Mouse (Mus musculus) midbrain, embryonic 13.5 days (tissue): ENCODE data around the gene Asxl1. TPM values are rescaled to one million over a fixed set of nuclear protein-coding genes. Genes with fewer than 3 reads are reported as not detected.

ENCODE experiments used
- ATAC-seq: fragments of 200-750 bp; cut with Nextera tagmentation; 2 replicates; pipeline ENCODE4 v1.8.0; 2017; ENCODE audit warnings: mild to moderate bottlenecking, moderate TSS enrichment, moderate library complexity
- H3K27ac ChIP-seq: fragments of 300-500 bp; sonication (generic); 2 replicates; pipeline ENCODE4 v1.5.1; 2015; ENCODE audit warnings: inconsistent platforms, mild to moderate bottlenecking, moderate library complexity
- H3K27me3 ChIP-seq: fragments of 300-500 bp; sonication (generic); 2 replicates; pipeline ENCODE4 v1.6.1; 2015; ENCODE audit warnings: mild to moderate bottlenecking, inconsistent platforms
- H3K36me3 ChIP-seq: fragments of 300-500 bp; sonication (generic); 2 replicates; pipeline ENCODE4 v1.6.1; 2015; ENCODE audit warnings: mild to moderate bottlenecking, inconsistent platforms
- H3K4me1 ChIP-seq: fragments of 300-500 bp; sonication (generic); replicated peaks from 2 replicates; pipeline ENCODE4 v1.6.1; 2015; ENCODE audit warnings: inconsistent platforms
- H3K4me2 ChIP-seq: fragments of 300-500 bp; sonication (generic); replicated peaks from 2 replicates; pipeline ENCODE4 v1.6.1; 2015; ENCODE audit warnings: moderate library complexity, mild to moderate bottlenecking, inconsistent platforms
- H3K4me3 ChIP-seq: fragments of 300-500 bp; sonication (generic); replicated peaks from 2 replicates; pipeline ENCODE4 v1.5.1; 2015; ENCODE audit warnings: mild to moderate bottlenecking, inconsistent platforms
- H3K9ac ChIP-seq: fragments of 300-500 bp; sonication (generic); replicated peaks from 2 replicates; pipeline ENCODE4 v1.6.1; 2015; ENCODE audit warnings: mild to moderate bottlenecking, inconsistent platforms
- H3K9me3 ChIP-seq: fragments of 300-500 bp; sonication (generic); 2 replicates; pipeline ENCODE4 v1.6.1; 2016; ENCODE audit warnings: mild to moderate bottlenecking, inconsistent platforms
- WGBS: fragments of 180-500 bp; shearing (Covaris S2); methylation state at CpG from one replicate; pipeline ENCODE4 v1.1.7; 2015; 5-methylcytosine and 5-hydroxymethylcytosine counted together
- polyA plus RNA-seq: library from polyadenylated mRNA; unstranded; fragments of >200 nt; fragmentation: Nextera tagmentation; extraction: Ambion mirVana; gene quantifications from 2 replicates; pipeline ENCODE4 v1.2.1, GENCODE M21; 2015

Gene Asxl1
- polyA plus RNA-seq, 1 experiment from 2014 or later: 10.4 TPM

GRCm38 (mm10) chr2:153421233-153421632, 75.6 kb downstream of the Asxl1 start:
- Histone ChIP-seq H3K36me3 (peaks cover 66% of the 10 kb centered on the region), H3K4me1 (peaks cover 44% of the 10 kb centered on the region), H3K4me2 (no peak overlapping the region), H3K9me3 (no peaks in the 10 kb centered on the region), H3K9ac (no peak overlapping the region), H3K27ac (no peak overlapping the region), H3K27me3 (no peaks in the 10 kb centered on the region), H3K4me3 (no peak overlapping the region)
- no peak for ATAC-seq

GRCm38 (mm10) chr2:153422051-153422450, 76.4 kb downstream of the Asxl1 start:
- Histone ChIP-seq H3K4me2 (no peak overlapping the region), H3K4me1 (peaks cover 49% of the 10 kb centered on the region), H3K9me3 (no peaks in the 10 kb centered on the region), H3K36me3 (peaks cover 58% of the 10 kb centered on the region), H3K27ac (peak overlapping the region; percentile 51; the same call in 1 of the 2 replicates), H3K9ac (no peak overlapping the region), H3K27me3 (no peaks in the 10 kb centered on the region), H3K4me3 (no peak overlapping the region)
- peak; percentile 75 for ATAC-seq
- 13% methylated on average over 5 of the region's 5 CpGs for WGBS

GRCm38 (mm10) chr2:153423113-153423512, 77.5 kb downstream of the Asxl1 start:
- Histone ChIP-seq H3K36me3 (peaks cover 51% of the 10 kb centered on the region), H3K27ac (no peak overlapping the region), H3K27me3 (no peaks in the 10 kb centered on the region), H3K4me3 (no peak overlapping the region), H3K9ac (no peak overlapping the region), H3K9me3 (no peaks in the 10 kb centered on the region), H3K4me2 (no peak overlapping the region), H3K4me1 (peaks cover 58% of the 10 kb centered on the region)
- no peak for ATAC-seq
- WGBS: 93% methylated on average over 3 of the region's 3 CpGs

- peaks cover 51% of the 10 kb centered on the region for H3K36me3 ChIP-seq
These were observed 78.9 kb downstream of the Asxl1 start for GRCm38 (mm10) chr2:153424557-153424956.

GRCm38 (mm10) chr2:153425124-153425844, 79.7 kb downstream of the Asxl1 start:
- H3K4me3 ChIP-seq: no peak overlapping the region
- peak overlapping the region; percentile 89 for H3K27ac ChIP-seq
- H3K9me3 ChIP-seq: no peaks in the 10 kb centered on the region
- H3K4me1 ChIP-seq: peaks cover 67% of the 10 kb centered on the region
- WGBS: 92% methylated on average over 4 of the region's 4 CpGs
- no peak overlapping the region for H3K9ac ChIP-seq
- peaks cover 51% of the 10 kb centered on the region for H3K36me3 ChIP-seq
- no peak for ATAC-seq
- H3K4me2 ChIP-seq: no peak overlapping the region
- no peaks in the 10 kb centered on the region for H3K27me3 ChIP-seq

More at GRCm38 (mm10) chr2:153424557-153424956, 78.9 kb downstream of the Asxl1 start:
- no peak for ATAC-seq
- no peak overlapping the region for H3K9ac ChIP-seq
- WGBS: 88% methylated on average over 8 of the region's 8 CpGs
- H3K9me3 ChIP-seq: no peaks in the 10 kb centered on the region
- no peaks in the 10 kb centered on the region for H3K27me3 ChIP-seq
- no peak overlapping the region for H3K4me3 ChIP-seq
- H3K27ac ChIP-seq: no peak overlapping the region
- H3K4me2 ChIP-seq: no peak overlapping the region
- peaks cover 67% of the 10 kb centered on the region for H3K4me1 ChIP-seq

- no peaks in the 10 kb centered on the region for H3K9me3 ChIP-seq
- H3K4me3 ChIP-seq: no peak overlapping the region
- H3K36me3 ChIP-seq: peaks cover 51% of the 10 kb centered on the region
- H3K4me1 ChIP-seq: peaks cover 67% of the 10 kb centered on the region
- 17% methylated on average over 9 of the region's 9 CpGs for WGBS
- H3K27ac ChIP-seq: peak overlapping the region; percentile 89
- H3K9ac ChIP-seq: 0 out of 2 replicates have a peak overlapping the region, but pooled peaks have one; percentile 25
- H3K4me2 ChIP-seq: no peak overlapping the region
- H3K27me3 ChIP-seq: no peaks in the 10 kb centered on the region
- ATAC-seq: peak; percentile 84
These were observed 80.5 kb downstream of the Asxl1 start for GRCm38 (mm10) chr2:153425998-153426670.

GRCm38 (mm10) chr2:153426931-153427330, 81.3 kb downstream of the Asxl1 start:
- ATAC-seq: no peak
- Histone ChIP-seq H3K27me3 (no peaks in the 10 kb centered on the region), H3K9ac (no peak overlapping the region), H3K27ac (peak overlapping the region; percentile 82), H3K4me1 (peaks cover 65% of the 10 kb centered on the region), H3K4me3 (no peak overlapping the region), H3K36me3 (peaks cover 59% of the 10 kb centered on the region), H3K9me3 (no peaks in the 10 kb centered on the region), H3K4me2 (no peak overlapping the region)
- 10% methylated on average over 2 of the region's 2 CpGs for WGBS

GRCm38 (mm10) chr2:153428485-153428884, 82.9 kb downstream of the Asxl1 start:
- 0 out of 2 replicates have a peak overlapping the region, but pooled peaks have one; percentile 19 for H3K27ac ChIP-seq

GRCm38 (mm10) chr2:153430571-153430970, 84.9 kb downstream of the Asxl1 start:
- Histone ChIP-seq H3K4me2 (no peak overlapping the region), H3K36me3 (peaks cover 79% of the 10 kb centered on the region), H3K27ac (no peak overlapping the region), H3K9me3 (no peaks in the 10 kb centered on the region), H3K27me3 (no peaks in the 10 kb centered on the region), H3K4me3 (no peak overlapping the region), H3K9ac (no peak overlapping the region), H3K4me1 (peaks cover 62% of the 10 kb centered on the region)
- 95% methylated on average over 1 of the region's 1 CpGs for WGBS
- ATAC-seq: no peak

More at GRCm38 (mm10) chr2:153428485-153428884, 82.9 kb downstream of the Asxl1 start:
- no peak for ATAC-seq
- Histone ChIP-seq H3K27me3 (no peaks in the 10 kb centered on the region), H3K4me2 (no peak overlapping the region), H3K4me1 (peaks cover 61% of the 10 kb centered on the region), H3K36me3 (peaks cover 70% of the 10 kb centered on the region), H3K4me3 (no peak overlapping the region), H3K9ac (no peak overlapping the region; the same call in 1 of the 2 replicates), H3K9me3 (no peaks in the 10 kb centered on the region)
- 81% methylated on average over 2 of the region's 2 CpGs for WGBS

GRCm38 (mm10) chr2:153432492-153432891, 86.9 kb downstream of the Asxl1 start:
- Histone ChIP-seq H3K9ac (no peak overlapping the region), H3K27ac (no peak overlapping the region), H3K9me3 (no peaks in the 10 kb centered on the region), H3K4me3 (no peak overlapping the region), H3K4me2 (no peak overlapping the region), H3K4me1 (peaks cover 65% of the 10 kb centered on the region), H3K27me3 (no peaks in the 10 kb centered on the region), H3K36me3 (peaks cover 84% of the 10 kb centered on the region)
- ATAC-seq: no peak
- 51% methylated on average over 7 of the region's 7 CpGs for WGBS

- Histone ChIP-seq H3K36me3 (peaks cover 73% of the 10 kb centered on the region), H3K4me1 (peaks cover 66% of the 10 kb centered on the region), H3K4me2 (no peak overlapping the region), H3K27me3 (no peaks in the 10 kb centered on the region), H3K27ac (no peak overlapping the region), H3K9ac (peak overlapping the region; percentile 3; the same call in 1 of the 2 replicates), H3K9me3 (no peaks in the 10 kb centered on the region), H3K4me3 (no peak overlapping the region)
- 59% methylated on average over 3 of the region's 3 CpGs for WGBS
- no peak for ATAC-seq
These were observed 88.2 kb downstream of the Asxl1 start for GRCm38 (mm10) chr2:153433859-153434258.
